In genomic region chr16:96081742-96082241, GRCm38 (mm10) we compare ENCODE assay signal across 8 mouse cellular contexts. TPM values are rescaled to one million over a fixed set of nuclear protein-coding genes. Genes with fewer than 3 reads are reported as not detected.
DNase-seq lines count a peak whose midpoint lies in the region; ATAC-seq lines count a peak whose summit lies in the region.

No protein-coding gene starts in this region.

- peaks cover 35% of the 10 kb centered on the region for H3K4me1 ChIP-seq in heart, embryonic 12.5 days (replicated peaks)
- H3K4me1 ChIP-seq in embryonic facial prominence, embryonic 15.5 days: peaks cover 21% of the 10 kb centered on the region
- peaks cover 15% of the 10 kb centered on the region for H3K4me1 ChIP-seq in intestine, embryonic 14.5 days (replicated peaks; ENCODE audit: control insufficient read depth, insufficient read depth, low read length)
- H3K4me1 ChIP-seq in liver, embryonic 12.5 days: peaks cover 21% of the 10 kb centered on the region
- peaks cover 34% of the 10 kb centered on the region for H3K4me1 ChIP-seq in neural tube, embryonic 13.5 days (replicated peaks)

- no peak for DNase-seq in heart, adult 11 months
- peak; percentile 82 to 91 for DNase-seq in adrenal gland, adult (ENCODE audit: inconsistent age in 2 of 2, low spot score in 1 of 2)
- no peak for DNase-seq in intestine, embryonic 14.5 days (ENCODE audit: low spot score)
- DNase-seq in thymus, postnatal 4 days: no peak

- H3K27ac ChIP-seq in heart, embryonic 12.5 days (ENCODE audit: poor library complexity, severe bottlenecking): peak overlapping the region; percentile 98
- H3K27ac ChIP-seq in embryonic facial prominence, embryonic 15.5 days (replicated peaks): peak overlapping the region; percentile 95
- H3K27ac ChIP-seq in intestine, embryonic 14.5 days (ENCODE audit: low read depth): peak overlapping the region; percentile 97
- H3K27ac ChIP-seq in liver, embryonic 12.5 days: peak overlapping the region; percentile 86
- H3K27ac ChIP-seq in neural tube, embryonic 13.5 days (replicated peaks): peak overlapping the region; percentile 98

- peak overlapping the region; percentile 95 for H3K4me3 ChIP-seq in heart, embryonic 12.5 days
- H3K4me3 ChIP-seq in embryonic facial prominence, embryonic 15.5 days (replicated peaks): peak overlapping the region; percentile 88
- H3K4me3 ChIP-seq in intestine, embryonic 14.5 days (ENCODE audit: low read depth, low read length): peak overlapping the region; percentile 99
- peak overlapping the region; percentile 85 for H3K4me3 ChIP-seq in liver, embryonic 12.5 days
- H3K4me3 ChIP-seq in neural tube, embryonic 13.5 days: peak overlapping the region; percentile 98

- peak; percentile 23 for ATAC-seq in heart, embryonic 12.5 days (ENCODE audit: insufficient number of reproducible peaks, low FRiP score)
- peak; percentile 12; the same call in 1 of the 2 replicates for ATAC-seq in embryonic facial prominence, embryonic 15.5 days (ENCODE audit: insufficient number of reproducible peaks, low FRiP score, low TSS enrichment, low read depth)
- ATAC-seq in intestine, embryonic 14.5 days (replicated peaks; ENCODE audit: low FRiP score, low TSS enrichment, low read depth): peak; percentile 32
- ATAC-seq in liver, embryonic 12.5 days: peak; percentile 33
- ATAC-seq in neural tube, embryonic 13.5 days (ENCODE audit: low read depth): peak; percentile 49

- H3K9me3 ChIP-seq in heart, embryonic 12.5 days (replicated peaks): no peaks in the 10 kb centered on the region
- H3K9me3 ChIP-seq in embryonic facial prominence, embryonic 15.5 days (replicated peaks): no peaks in the 10 kb centered on the region
- H3K9me3 ChIP-seq in intestine, embryonic 14.5 days (ENCODE audit: control insufficient read depth, low read length): no peaks in the 10 kb centered on the region
- no peaks in the 10 kb centered on the region for H3K9me3 ChIP-seq in liver, embryonic 12.5 days (replicated peaks)
- no peaks in the 10 kb centered on the region for H3K9me3 ChIP-seq in neural tube, embryonic 13.5 days

- H3K4me2 ChIP-seq in heart, embryonic 12.5 days: peak overlapping the region; percentile 76
- peak overlapping the region; percentile 64 for H3K4me2 ChIP-seq in embryonic facial prominence, embryonic 15.5 days (replicated peaks)
- H3K4me2 ChIP-seq in intestine, embryonic 14.5 days (ENCODE audit: low read length): peak overlapping the region; percentile 61
- H3K4me2 ChIP-seq in liver, embryonic 12.5 days: peak overlapping the region; percentile 97
- H3K4me2 ChIP-seq in neural tube, embryonic 13.5 days: peak overlapping the region; percentile 64

- H3K9ac ChIP-seq in heart, embryonic 12.5 days: peak overlapping the region; percentile 98
- peak overlapping the region; percentile 93 for H3K9ac ChIP-seq in embryonic facial prominence, embryonic 15.5 days
- H3K9ac ChIP-seq in intestine, embryonic 14.5 days (ENCODE audit: low read length): peak overlapping the region; percentile 97
- peak overlapping the region; percentile 79 for H3K9ac ChIP-seq in liver, embryonic 12.5 days
- H3K9ac ChIP-seq in neural tube, embryonic 13.5 days: peak overlapping the region; percentile 99

- WGBS in heart, embryonic 12.5 days: under 1% methylated on average over 49 of the region's 68 CpGs
- under 1% methylated on average over 65 of the region's 68 CpGs for WGBS in embryonic facial prominence, embryonic 15.5 days
- WGBS in intestine, embryonic 14.5 days: under 1% methylated on average over 46 of the region's 68 CpGs
- under 1% methylated on average over 63 of the region's 68 CpGs for WGBS in liver, embryonic 12.5 days (ENCODE audit: insufficient replicate concordance)
- WGBS in neural tube, embryonic 13.5 days: under 1% methylated on average over 63 of the region's 68 CpGs

- no peaks in the 10 kb centered on the region for H3K27me3 ChIP-seq in heart, embryonic 12.5 days (replicated peaks)
- no peaks in the 10 kb centered on the region for H3K27me3 ChIP-seq in embryonic facial prominence, embryonic 15.5 days
- no peaks in the 10 kb centered on the region for H3K27me3 ChIP-seq in intestine, embryonic 14.5 days (replicated peaks; ENCODE audit: control insufficient read depth, insufficient read depth, low read length)
- H3K27me3 ChIP-seq in liver, embryonic 12.5 days (replicated peaks): peaks cover 30% of the 10 kb centered on the region
- no peaks in the 10 kb centered on the region for H3K27me3 ChIP-seq in neural tube, embryonic 13.5 days

- peaks cover 39% of the 10 kb centered on the region for H3K36me3 ChIP-seq in heart, embryonic 12.5 days
- peaks cover 35% of the 10 kb centered on the region for H3K36me3 ChIP-seq in embryonic facial prominence, embryonic 15.5 days
- H3K36me3 ChIP-seq in intestine, embryonic 14.5 days (ENCODE audit: control insufficient read depth, insufficient read depth, low read length): peaks cover 26% of the 10 kb centered on the region
- H3K36me3 ChIP-seq in liver, embryonic 12.5 days: peaks cover 18% of the 10 kb centered on the region
- H3K36me3 ChIP-seq in neural tube, embryonic 13.5 days: peaks cover 29% of the 10 kb centered on the region

RNA-seq across cellular contexts. Expression of gene Brwd1, which starts 0.5 kb away (rescaled TPM):
- polyA plus RNA-seq in heart, embryonic 12.5 days (2016; fragmentation: Nextera tagmentation; extraction: Ambion mirVana): 93.7 and 94.1 TPM in 2 replicates
- 78.3 and 79.8 TPM in 2 replicates for polyA plus RNA-seq in embryonic facial prominence, embryonic 15.5 days (2015; fragmentation: Nextera tagmentation; extraction: Ambion mirVana)
- polyA plus RNA-seq in intestine, embryonic 14.5 days (2014; fragmentation: Nextera tagmentation; extraction: Ambion mirVana): 99.6 and 105 TPM in 2 replicates
- 26.6 and 27.6 TPM in 2 replicates for polyA plus RNA-seq in liver, embryonic 12.5 days (2016; fragmentation: Nextera tagmentation; extraction: Ambion mirVana)
- 249 and 258 TPM in 2 replicates for polyA plus RNA-seq in neural tube, embryonic 13.5 days (2015; fragmentation: Nextera tagmentation; extraction: Ambion mirVana)

RNA-seq across cellular contexts. Expression of gene Hmgn1, which starts 45.7 kb away (rescaled TPM):
- 506 and 568 TPM in 2 replicates for polyA plus RNA-seq in heart, embryonic 12.5 days (2016; fragmentation: Nextera tagmentation; extraction: Ambion mirVana)
- 557 and 581 TPM in 2 replicates for polyA plus RNA-seq in embryonic facial prominence, embryonic 15.5 days (2015; fragmentation: Nextera tagmentation; extraction: Ambion mirVana)
- polyA plus RNA-seq in intestine, embryonic 14.5 days (2014; fragmentation: Nextera tagmentation; extraction: Ambion mirVana): 632 and 676 TPM in 2 replicates
- polyA plus RNA-seq in liver, embryonic 12.5 days (2016; fragmentation: Nextera tagmentation; extraction: Ambion mirVana): 238 and 246 TPM in 2 replicates
- polyA plus RNA-seq in neural tube, embryonic 13.5 days (2015; fragmentation: Nextera tagmentation; extraction: Ambion mirVana): 441 and 519 TPM in 2 replicates

Comparison
In these comparisons a context has a peak if more than half of its experiments do, and no peak if none do; other contexts are left out.
1. DNase-seq: peak in adrenal gland, adult (2 of 2); none in heart, adult 11 months (single experiment), intestine, embryonic 14.5 days (single experiment) and thymus, postnatal 4 days (single experiment).
2. Peak in every context shown above with its lines, with median percentiles within 50 percentile points of each other: ATAC-seq, H3K27ac ChIP-seq, H3K4me2 ChIP-seq, H3K4me3 ChIP-seq and H3K9ac ChIP-seq.